ENCODE assay signal across 15 mouse cellular contexts in the genomic region with DNA sequence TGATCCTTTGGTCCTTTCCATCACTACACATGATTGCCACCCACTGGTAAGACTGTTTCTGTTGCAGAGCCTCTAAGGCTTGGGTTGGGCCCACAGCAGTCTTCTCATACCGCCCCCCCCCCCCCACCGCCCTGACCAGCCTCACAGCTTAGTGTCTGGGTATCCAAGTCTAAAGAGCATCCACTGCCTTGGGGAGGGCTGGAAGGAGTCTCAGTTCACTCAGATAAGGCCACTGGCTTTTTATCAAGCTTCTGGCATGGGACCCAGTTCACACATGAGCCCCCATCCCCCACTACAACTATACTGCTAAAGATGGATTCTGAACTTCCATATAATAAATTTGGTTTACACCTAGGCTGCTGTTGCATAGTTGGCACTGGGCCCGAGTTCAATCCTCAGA.
"Had no signal": no experiment of that assay in that cellular context is flagged by ENCODE, and none has a peak within 500 bp of the region (broad histone marks: within the 10 kb centered on the region; RNA-seq: fewer than 3 reads in every experiment).

No protein-coding gene starts in this region.

- H3K4me2 ChIP-seq: kidney, embryonic 15.5 days; limb, embryonic 12.5 days; midbrain, embryonic 12.5 days; neural tube, embryonic 13.5 days had no signal

- H3K27me3 ChIP-seq: kidney, embryonic 15.5 days; limb, embryonic 12.5 days; midbrain, embryonic 12.5 days; neural tube, embryonic 13.5 days had no signal

- H3K27ac ChIP-seq: kidney, embryonic 15.5 days; limb, embryonic 12.5 days; midbrain, embryonic 12.5 days; neural tube, embryonic 13.5 days; stomach, postnatal 0 days had no signal

- ATAC-seq: intestine, embryonic 16.5 days; midbrain, embryonic 16.5 days had no signal

- DNase-seq: kidney, adult 2 months; kidney, postnatal 36 days; layer of hippocampus, adult 9-11 months; layer of hippocampus, postnatal 36 days; lung, adult 18-20 months; lung, postnatal 14 days; thymus, adult 2 months; thymus, postnatal 25 days had no signal

- H3K9ac ChIP-seq: kidney, embryonic 15.5 days; limb, embryonic 12.5 days; midbrain, embryonic 12.5 days; neural tube, embryonic 13.5 days had no signal

- H3K36me3 ChIP-seq: kidney, embryonic 15.5 days; limb, embryonic 12.5 days; midbrain, embryonic 12.5 days; neural tube, embryonic 13.5 days had no signal

- H3K4me3 ChIP-seq: kidney, embryonic 15.5 days; limb, embryonic 12.5 days; midbrain, embryonic 12.5 days; neural tube, embryonic 13.5 days had no signal

- H3K4me1 ChIP-seq: kidney, embryonic 15.5 days; limb, embryonic 12.5 days; midbrain, embryonic 12.5 days; neural tube, embryonic 13.5 days had no signal

- H3K9me3 ChIP-seq: limb, embryonic 12.5 days; midbrain, embryonic 12.5 days had no signal
